Mouse (Mus musculus) liver, embryonic 14.5 days (tissue): ENCODE results near the gene Farp1.

Experiments used
- CTCF ChIP-seq: IDR thresholded peaks from 2 replicates; pipeline ENCODE4 v1.5.1; 2016; ENCODE audit warnings: antibody characterized with exemption, low read depth, control low read depth
- EP300 ChIP-seq: IDR thresholded peaks from 2 replicates; pipeline ENCODE4 v1.6.1; 2016; ENCODE audit warnings: antibody characterized with exemption, low read depth

- TF ChIP-seq CTCF = no peak
- TF ChIP-seq EP300 = no peak
These were observed 66.5 kb downstream of the Farp1 start for GRCm38 (mm10) chr14:121101531-121101930.
